Mouse (Mus musculus) kidney, postnatal 10 days (tissue): ENCODE results near the gene Prkca.

Source experiments
- DNase-seq: peaks from one replicate; pipeline ENCODE4 v3.0.0; 2021; ENCODE audit warnings: mixed read lengths

The Prkca gene

GRCm38 (mm10) chr11:108257921-108258320, 85.8 kb downstream of the Prkca start:
- DNase-seq, result peak; percentile 5

DNA sequence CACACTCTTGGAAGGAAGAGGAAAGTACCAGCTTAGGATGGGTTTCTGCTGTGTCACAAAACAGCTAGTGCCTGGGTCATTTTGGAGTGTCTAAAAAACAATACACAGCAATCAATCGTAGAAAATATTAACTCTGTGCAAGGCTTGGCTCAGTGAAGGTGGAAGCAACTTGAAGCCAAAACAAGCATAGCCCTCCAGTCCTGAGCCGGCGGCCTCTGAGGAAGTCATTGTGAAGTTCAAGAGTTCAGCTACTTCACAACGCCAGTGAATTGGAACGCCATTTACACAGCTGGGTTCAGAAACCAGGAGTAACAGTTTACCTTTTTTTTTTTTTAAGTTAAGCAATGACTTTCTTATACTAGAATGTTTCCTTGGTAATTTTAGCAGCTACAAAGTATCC, 89.0 kb downstream of the Prkca start:
- peak; percentile 67 for DNase-seq

GRCm38 (mm10) chr11:108251924-108252775, 91.6 kb downstream of the Prkca start:
- no peak for DNase-seq

DNA sequence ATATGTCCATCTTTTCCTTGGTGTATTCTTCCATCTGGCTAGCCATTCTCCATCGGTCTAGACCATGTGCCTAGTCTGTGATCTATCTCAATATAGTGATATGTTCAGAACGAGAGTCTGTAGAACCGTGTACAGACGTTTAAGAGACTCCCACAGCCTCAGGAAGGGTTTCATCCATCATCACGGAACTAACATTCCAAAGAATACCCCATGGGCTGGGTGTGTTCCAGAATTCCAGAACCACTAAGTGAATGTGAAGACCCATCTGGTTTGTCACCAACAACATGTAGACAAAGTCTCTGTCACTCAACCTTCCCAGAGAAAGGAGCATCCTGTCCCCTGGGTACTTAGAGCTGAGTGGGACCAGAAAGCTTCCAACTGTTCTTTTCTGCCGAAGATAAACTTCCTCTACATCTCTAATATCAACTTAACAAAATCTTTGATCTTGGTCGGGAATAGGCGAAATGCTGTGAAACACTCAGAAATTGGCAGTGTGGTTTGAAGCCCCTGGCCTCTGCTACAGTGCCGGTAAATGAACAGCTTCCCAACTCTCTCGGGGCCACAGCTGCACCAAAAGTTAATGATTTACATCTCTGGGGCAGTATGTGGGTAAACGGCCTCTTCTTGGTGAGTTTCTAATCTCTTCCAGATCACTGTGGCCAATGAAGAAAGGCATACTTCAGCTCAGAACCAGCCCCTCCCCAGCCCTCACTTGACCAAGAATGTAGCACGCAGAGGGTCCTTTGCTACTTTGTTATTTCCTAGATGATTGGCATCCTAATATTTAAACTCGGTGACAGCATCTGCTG, 92.7 kb downstream of the Prkca start:
- no peak for DNase-seq

- DNase-seq, result no peak
Measured at GRCm38 (mm10) chr11:108250146-108250635, 93.5 kb downstream of the Prkca start.

GRCm38 (mm10) chr11:108249487-108249886, 94.2 kb downstream of the Prkca start:
- DNase-seq, result no peak

DNA sequence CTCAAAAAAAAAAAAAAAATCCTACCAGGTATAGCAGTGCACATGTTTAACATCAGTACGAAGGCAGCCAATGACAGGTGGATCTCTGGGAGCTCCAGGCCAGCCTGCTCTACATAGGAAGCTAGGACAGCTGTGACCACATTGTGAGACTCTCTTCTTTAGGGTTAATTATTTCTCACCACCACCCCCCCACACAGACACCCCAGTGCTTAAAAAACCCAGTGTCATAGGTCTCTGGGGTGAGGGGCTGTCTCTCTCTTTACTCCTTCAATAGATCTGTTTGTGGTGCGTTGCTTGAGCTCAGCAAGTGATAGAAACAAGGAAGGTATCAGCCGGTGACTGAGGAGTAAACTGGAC, 94.7 kb downstream of the Prkca start:
- no peak for DNase-seq

- DNase-seq, result no peak
Measured at GRCm38 (mm10) chr11:108248218-108249046, 95.3 kb downstream of the Prkca start.

GRCm38 (mm10) chr11:108247121-108247863, 96.4 kb downstream of the Prkca start:
- DNase-seq, result no peak

- DNase-seq, result no peak
Measured at GRCm38 (mm10) chr11:108246267-108246702, 97.4 kb downstream of the Prkca start.

DNA sequence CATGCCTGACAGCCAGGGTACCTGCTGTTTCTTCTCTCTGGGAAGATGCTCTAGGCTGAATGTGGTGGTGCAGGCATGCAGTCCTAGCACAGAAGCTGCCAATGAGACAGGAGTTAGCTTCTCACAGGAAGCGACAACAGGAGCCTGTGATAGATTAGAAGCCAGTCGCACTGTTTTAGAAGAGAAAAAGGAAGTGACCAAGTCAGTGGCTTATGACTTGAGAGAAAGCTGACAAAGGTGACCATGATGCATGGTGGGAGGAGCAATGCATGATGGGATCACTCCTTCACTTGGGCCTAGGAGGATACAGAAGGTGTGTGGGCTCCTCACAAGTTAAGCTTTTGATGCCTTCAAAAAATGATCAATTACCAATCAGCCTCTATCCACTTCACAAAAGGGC, 99.5 kb downstream of the Prkca start:
- no peak for DNase-seq

- no peak for DNase-seq
Measured at GRCm38 (mm10) chr11:108243633-108244032, 100.1 kb downstream of the Prkca start.

DNA sequence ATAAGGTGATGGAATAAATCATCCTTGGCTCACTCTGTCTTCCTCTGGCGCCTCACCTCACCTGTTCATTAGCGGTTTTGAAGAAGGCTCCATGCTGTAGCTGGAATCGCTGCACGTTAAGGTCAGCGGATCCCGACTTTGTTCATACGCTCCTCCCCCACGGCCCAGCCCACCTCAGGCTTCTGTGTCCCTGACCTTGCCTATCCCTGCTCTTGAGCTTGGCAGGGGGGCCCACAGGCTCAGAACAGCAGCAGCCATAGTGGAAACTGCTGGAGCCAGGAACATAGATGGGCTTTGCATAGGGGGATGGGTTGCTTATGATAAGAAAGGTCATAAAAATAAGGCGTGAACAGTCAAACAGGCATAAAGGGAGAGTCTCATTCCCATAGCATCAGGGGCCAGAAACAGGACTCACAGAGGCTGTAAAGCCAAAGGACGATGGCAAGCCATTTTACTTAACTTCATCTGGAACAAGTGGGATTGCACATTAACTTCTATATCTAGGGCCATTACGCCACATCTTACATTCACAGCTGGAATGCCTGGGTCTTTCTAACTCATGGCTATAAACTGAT, 102.7 kb downstream of the Prkca start:
- no peak for DNase-seq

GRCm38 (mm10) chr11:108239173-108239572, 104.6 kb downstream of the Prkca start:
- DNase-seq, result peak; percentile 43

- no peak for DNase-seq
Measured at GRCm38 (mm10) chr11:108236754-108237428, 106.8 kb downstream of the Prkca start.

- no peak for DNase-seq
Measured at GRCm38 (mm10) chr11:108236195-108236594, 107.5 kb downstream of the Prkca start.

- no peak for DNase-seq
Measured at GRCm38 (mm10) chr11:108235081-108235703, 108.5 kb downstream of the Prkca start.

DNA sequence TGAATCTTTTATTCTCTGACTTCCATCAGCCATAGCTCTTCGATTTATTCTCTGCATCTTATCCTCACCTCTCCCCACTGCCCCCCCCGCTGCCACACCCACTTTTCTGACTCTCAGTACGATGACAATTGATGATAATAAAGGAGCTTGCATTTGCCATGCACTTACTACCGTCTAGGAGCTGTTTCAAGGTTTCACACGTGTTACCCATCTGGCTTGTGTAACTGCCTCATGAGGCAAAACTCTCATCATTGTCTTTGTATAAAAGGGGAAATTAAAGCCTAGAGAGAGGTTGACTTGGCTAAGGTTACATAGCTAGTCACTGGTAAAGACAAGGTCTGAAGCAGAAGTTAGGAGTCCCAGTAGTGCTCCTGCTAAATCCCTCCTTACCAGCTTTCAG, 110.7 kb downstream of the Prkca start:
- no peak for DNase-seq

- DNase-seq, result no peak
Measured at GRCm38 (mm10) chr11:108230101-108230500, 113.6 kb downstream of the Prkca start.

GRCm38 (mm10) chr11:108229176-108229946, 114.4 kb downstream of the Prkca start:
- no peak for DNase-seq
